Mouse (Mus musculus) cerebellum, adult 9-11 months (tissue): ENCODE results near the gene Fam104a.
A peak's percentile ranks its signal among the peaks of the same experiment; 100 is the strongest.

Source experiments
- DNase-seq: peaks from one replicate; pipeline ENCODE4 v3.0.0; 2022

Fam104a gene

DNA sequence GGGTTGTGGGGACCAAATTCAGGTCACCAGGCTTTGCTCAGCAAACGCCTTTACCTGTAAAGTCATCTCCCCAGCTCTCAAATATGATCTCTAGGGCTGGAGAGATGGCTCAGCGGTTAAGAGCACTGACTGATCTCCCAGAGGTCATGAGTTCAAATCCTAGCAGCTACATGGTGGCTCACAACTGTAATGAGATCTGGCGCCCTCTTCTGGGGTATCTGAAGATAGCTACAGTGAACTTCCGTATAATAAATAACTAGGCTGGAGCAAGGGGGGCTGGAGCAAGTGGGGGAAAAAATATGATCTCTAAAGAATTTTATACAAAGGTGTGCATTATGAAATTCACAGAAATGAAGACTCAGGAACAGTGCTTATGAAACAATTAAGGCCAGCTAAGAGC is 56.2 kb downstream of the Fam104a start:
- DNase-seq, result no peak

DNA sequence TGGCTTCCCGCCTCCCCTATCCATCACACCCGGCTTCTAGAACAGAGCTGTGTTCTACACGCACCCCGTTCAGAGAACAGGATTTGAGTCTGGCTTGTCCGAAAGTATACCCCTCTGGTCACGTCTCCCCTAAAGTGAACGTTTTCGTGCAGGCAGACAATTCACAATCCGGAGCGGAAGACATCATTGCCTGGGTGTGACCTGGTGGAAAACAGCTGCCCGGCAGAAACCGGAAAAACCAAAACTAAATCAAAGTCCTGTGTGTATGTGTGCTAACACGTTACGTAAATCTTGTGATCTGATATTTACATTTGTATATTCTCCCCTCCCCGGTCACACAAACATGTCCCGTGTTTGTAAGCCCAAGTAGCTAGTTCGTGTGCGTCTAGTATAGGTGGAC is 58.5 kb downstream of the Fam104a start:
- no peak for DNase-seq

DNA sequence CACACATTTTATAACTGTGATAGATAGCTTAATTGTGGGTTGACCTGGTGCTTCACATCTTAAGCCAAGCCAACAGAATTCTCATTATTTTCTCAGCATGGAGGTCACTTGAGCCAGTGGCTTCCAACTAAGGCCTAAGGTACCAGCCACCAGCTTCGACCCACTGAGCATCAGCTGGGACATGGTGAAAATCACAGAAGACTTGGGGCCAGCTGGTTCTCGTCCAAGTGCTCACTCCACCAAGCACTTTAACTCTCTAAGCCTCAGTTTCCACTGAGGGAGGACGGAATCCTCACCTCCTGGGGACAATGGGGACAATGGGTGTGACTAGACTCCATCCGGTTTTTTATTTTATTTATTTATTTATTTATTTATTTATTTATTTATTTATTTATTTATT is 61.9 kb downstream of the Fam104a start:
- no peak for DNase-seq

DNA sequence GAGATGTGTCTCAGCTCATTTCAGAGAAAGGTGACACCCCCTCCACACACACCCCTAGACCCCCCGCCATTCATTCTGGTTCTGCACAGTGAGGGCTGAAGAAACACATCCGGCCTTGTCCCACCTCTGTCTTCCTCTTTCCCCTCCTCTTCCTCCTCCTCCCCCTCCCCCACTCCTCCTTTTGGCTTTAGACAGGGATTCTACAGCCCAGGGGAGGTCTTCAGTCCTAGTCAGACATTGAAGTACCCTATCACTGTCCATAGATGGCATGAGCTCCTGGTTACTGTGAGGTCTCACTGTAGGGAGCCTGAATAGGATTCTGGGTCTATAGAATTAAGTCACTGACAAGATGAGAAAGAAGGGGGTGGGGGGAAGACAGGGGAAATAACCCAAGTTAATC is 63.0 kb downstream of the Fam104a start:
- DNase-seq, result no peak

DNA sequence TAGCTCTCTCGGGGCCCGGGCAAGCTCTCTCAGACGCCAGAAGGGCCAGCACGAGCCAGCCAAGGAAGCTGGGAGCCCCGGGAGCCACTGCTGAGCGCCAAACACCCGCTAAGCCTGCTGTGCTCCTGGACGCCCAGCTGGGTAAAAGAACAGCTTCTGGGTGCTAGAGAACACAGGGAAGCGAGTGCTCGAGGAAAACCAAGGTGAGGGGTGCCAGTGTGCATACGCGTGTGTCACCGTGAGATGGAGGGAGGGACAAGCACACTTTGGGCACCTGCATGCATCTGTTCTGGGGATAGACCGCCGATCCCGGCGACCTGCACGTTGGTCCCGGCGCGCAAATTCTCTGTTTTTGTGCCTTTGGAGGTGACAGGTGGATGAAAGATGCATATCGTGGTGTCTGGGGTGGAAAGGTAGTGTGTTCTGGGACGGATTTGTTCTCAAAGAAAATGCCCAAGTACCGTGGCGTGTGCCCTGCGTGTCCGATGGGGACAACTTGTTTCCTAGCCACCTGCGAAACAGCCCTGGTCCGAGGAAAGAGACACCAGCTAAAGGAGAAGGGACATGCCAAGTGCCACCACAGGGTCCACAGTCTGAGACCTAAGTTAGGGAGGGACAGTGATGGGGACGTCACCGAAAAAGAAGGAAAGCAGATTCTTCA is 64.4 kb downstream of the Fam104a start:
- DNase-seq, result no peak

DNA sequence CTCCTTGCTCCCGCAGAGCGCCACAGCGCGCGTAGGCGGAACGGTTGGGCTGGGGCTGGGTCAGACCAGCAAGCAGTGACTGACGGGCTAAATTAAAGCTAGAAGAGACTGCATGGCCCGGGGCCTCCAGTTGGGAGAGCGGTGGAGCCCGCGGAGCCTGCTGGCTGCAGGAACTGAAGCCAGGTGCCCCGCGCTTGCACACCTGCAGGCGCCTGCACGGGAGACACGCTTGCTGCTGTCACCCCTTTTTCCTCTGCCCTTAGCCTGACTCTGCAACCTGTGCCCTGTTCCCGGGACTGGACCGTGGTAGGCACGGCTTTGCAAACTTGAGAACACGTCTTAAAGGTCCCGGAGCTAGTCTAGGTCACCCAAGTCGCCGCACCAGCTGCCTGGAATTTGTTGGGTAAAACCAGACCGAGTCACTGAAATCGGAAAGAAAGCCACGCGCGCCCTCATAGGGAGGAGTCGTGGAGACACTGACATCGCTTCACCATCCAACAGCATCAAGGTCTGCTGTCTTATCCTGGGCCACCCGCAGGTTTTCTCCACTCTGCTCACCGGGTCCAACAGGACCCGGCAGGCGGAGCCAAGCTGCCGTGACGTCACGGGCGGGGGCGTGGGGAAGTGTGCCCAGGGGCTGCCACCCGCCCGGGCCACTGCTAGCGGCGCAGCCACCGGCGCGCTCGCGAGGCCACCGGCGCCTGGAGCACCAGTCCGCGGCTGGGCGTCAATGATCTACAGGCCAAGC is 65.1 kb downstream of the Fam104a start, which contains the start of gene Sstr2:
Gene Sstr2, plus strand, starts transcription at position 671 of the 748 bp plus-strand sequence.
- peak; percentile 47 for DNase-seq

DNA sequence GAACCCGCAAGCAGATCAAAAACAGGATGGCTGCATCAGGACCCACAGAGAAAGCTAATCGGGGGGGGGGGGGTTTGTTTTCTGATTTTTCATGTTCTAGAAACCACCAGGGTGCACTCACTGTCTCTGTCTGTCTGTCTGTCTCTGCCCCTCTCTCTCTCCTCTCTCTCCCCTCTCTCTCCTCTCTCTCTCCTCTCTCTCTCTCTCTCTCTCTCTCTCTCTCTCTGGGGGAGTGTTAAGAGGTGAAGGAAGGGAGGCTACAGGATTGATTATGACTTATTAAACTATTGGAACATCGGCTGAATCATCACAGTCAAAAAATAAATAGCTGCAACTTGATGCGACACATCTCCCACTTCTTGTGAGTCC is 65.7 kb downstream of the Fam104a start:
- no peak for DNase-seq

DNA sequence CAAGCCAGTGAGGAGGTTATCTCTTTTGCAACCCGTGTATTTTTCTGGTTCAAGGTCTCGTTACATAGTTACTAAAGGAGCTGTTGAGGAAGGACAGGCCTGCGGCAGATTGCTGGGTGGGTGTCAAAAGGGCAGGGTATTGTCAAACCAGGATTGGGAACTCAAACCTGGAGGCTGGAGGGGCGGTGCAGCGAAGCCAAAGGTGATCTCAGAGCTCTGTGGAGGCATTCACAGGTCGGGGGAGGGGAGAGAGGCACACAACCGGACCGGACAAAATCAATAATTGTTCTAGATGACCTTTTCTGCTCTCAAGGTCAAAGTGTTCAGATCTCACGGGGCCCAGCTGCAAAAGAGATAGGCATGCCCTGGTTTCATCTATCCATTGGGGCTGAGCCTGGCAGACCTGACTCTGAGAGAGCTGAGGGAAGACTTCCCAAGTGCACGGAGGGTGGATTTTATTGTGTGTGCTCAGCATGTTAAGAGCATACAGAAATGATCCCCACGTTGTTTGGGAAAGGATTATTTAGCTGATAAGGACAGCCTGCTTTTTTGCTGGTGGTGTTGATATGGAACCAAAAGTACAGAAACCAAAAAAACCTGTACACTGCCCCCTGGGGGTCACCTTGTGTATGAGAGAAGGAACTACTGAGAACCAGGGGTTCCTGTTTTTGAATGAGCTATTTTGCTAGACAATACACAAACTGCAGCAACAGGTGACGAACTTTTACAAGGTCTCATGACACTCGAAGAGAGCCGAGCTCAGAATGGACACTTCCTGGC is 66.6 kb downstream of the Fam104a start:
- peak; percentile 30 for DNase-seq

DNA sequence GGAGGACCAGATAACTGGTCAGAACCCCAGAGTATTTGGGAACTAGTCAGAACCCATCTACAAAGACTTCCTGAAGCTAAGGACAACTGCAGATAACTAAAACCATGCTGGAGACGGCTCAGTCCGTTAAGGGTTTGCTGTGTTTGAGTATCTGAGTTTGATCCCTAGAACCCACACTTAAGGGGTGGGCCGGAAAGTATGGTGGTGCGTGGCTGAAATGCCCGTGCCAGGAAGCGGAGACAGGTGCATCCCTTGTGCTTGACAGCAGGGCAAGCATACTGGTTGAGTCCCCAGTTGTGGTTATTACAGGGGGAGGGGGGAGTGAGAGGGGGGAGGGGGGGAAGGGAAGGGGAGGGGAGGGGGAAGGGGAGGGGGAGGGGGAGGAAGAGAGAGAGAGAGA is 69.5 kb downstream of the Fam104a start:
- DNase-seq, result no peak

DNA sequence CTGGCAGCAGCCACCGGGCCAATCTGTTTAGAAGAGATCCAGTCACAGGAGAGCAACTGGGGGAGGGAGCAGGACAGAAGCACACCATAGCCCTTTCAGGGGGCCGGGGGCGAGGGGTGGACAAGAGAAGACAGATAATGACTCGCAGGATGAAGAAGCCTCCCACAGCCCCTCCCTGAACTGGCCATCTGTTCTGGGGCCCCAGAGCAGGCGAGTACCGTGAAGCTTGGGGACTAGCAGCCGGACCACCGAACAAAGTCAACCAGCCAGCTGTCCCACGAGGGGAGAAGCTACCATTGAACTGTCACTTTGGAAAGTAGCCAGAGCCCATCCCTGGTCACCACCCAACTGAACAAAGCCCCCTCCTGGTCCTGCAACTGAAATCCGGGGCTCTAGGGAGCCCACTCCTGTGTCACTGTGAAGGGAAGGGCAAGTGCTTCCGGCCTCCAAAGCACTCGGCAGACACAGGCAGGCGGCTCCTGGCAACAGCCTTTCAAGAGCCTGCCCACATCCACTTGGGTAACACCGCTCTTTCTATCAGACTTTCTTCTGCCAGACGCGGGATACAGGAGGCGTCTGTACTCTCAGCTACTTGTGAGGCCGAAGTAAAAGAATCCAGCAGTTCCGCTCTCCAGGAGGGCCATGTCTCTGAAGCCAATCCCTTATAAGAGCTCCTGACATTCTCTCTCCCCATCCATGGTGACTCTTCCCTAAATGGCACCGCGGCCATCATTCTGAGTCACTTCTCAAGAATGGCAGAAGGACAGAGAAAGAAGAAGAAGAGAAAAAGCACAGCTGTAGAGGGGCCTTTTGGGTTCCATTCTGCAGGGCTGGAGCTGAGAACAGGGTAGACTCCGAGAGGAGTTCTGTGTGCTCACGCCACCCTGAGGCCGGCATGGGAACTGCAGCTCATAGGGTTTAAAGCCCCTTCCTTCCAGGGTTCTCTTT is 72.0 kb downstream of the Fam104a start:
- DNase-seq, result peak; percentile 13
